Mouse (Mus musculus): ENCODE data around the gene Cda.

Gene Cda

GRCm38 (mm10) chr4:138377526-138377925, 9.7 kb upstream of the Cda start:
- Histone ChIP-seq H3K4me1 (replicated peaks; ENCODE audit: low read depth, low read length) (peaks cover 22% of the 10 kb centered on the region), H3K9me3 (ENCODE audit: low read length) (no peaks in the 10 kb centered on the region), H3K27me3 (ENCODE audit: insufficient read depth, low read length) (peaks cover 7% of the 10 kb centered on the region; the same call in 1 of the 2 replicates), H3K36me3 (ENCODE audit: insufficient read depth, low read length) (no peaks in the 10 kb centered on the region), H3K4me3 (replicated peaks; ENCODE audit: low read length) (no peak overlapping the region)
- no peak for TF ChIP-seq POU5F1 (IDR thresholded peaks at IDR 0.05; ENCODE audit: borderline replicate concordance, low read length)
- no peak for TF ChIP-seq NANOG (IDR thresholded peaks at IDR 0.05; ENCODE audit: borderline replicate concordance, low read length)
- TF ChIP-seq CTCF (conservative IDR thresholded peaks at IDR 0.05; ENCODE audit: low read length): no peak

GRCm38 (mm10) chr4:138375117-138375516, 7.3 kb upstream of the Cda start:
- Histone ChIP-seq H3K9me3 (ENCODE audit: low read length) (no peaks in the 10 kb centered on the region), H3K27me3 (ENCODE audit: insufficient read depth, low read length) (no peaks in the 10 kb centered on the region), H3K4me3 (replicated peaks; ENCODE audit: low read length) (no peak overlapping the region), H3K36me3 (ENCODE audit: insufficient read depth, low read length) (no peaks in the 10 kb centered on the region), H3K4me1 (replicated peaks; ENCODE audit: low read depth, low read length) (peaks cover 16% of the 10 kb centered on the region)
- TF ChIP-seq NANOG (IDR thresholded peaks at IDR 0.05; ENCODE audit: borderline replicate concordance, low read length): no peak
- TF ChIP-seq CTCF (conservative IDR thresholded peaks at IDR 0.05; ENCODE audit: low read length): 0 out of 2 replicates have a peak, but pooled peaks have one; percentile 7

- TF ChIP-seq POU5F1 (IDR thresholded peaks at IDR 0.05; ENCODE audit: borderline replicate concordance, low read length): no peak
- no peak for TF ChIP-seq CTCF (conservative IDR thresholded peaks at IDR 0.05; ENCODE audit: low read length)
- no peak for TF ChIP-seq NANOG (IDR thresholded peaks at IDR 0.05; ENCODE audit: borderline replicate concordance, low read length)
- H3K36me3 ChIP-seq (ENCODE audit: insufficient read depth, low read length): no peaks in the 10 kb centered on the region
- peaks cover 19% of the 10 kb centered on the region for H3K4me1 ChIP-seq (replicated peaks; ENCODE audit: low read depth, low read length)
- no peaks in the 10 kb centered on the region for H3K9me3 ChIP-seq (ENCODE audit: low read length)
- H3K4me3 ChIP-seq (replicated peaks; ENCODE audit: low read length): no peak overlapping the region
- H3K27me3 ChIP-seq (ENCODE audit: insufficient read depth, low read length): peaks cover 34% of the 10 kb centered on the region
Measured at GRCm38 (mm10) chr4:138370996-138371516, 3.3 kb upstream of the Cda start.

GRCm38 (mm10) chr4:138368498-138369260, 887 bp upstream of the Cda start:
- no peak for TF ChIP-seq POU5F1 (IDR thresholded peaks at IDR 0.05; ENCODE audit: borderline replicate concordance, low read length)
- no peak for TF ChIP-seq NANOG (IDR thresholded peaks at IDR 0.05; ENCODE audit: borderline replicate concordance, low read length)
- TF ChIP-seq CTCF (conservative IDR thresholded peaks at IDR 0.05; ENCODE audit: low read length): no peak
- no peaks in the 10 kb centered on the region for H3K9me3 ChIP-seq (ENCODE audit: low read length)
- H3K4me3 ChIP-seq (replicated peaks; ENCODE audit: low read length): no peak overlapping the region

GRCm38 (mm10) chr4:138366561-138366960, 1.2 kb downstream of the Cda start:
- Histone ChIP-seq H3K27me3 (ENCODE audit: insufficient read depth, low read length) (peaks cover 39% of the 10 kb centered on the region), H3K36me3 (ENCODE audit: insufficient read depth, low read length) (no peaks in the 10 kb centered on the region), H3K4me1 (replicated peaks; ENCODE audit: low read depth, low read length) (peaks cover 40% of the 10 kb centered on the region), H3K4me3 (replicated peaks; ENCODE audit: low read length) (no peak overlapping the region), H3K9me3 (ENCODE audit: low read length) (no peaks in the 10 kb centered on the region)
- TF ChIP-seq NANOG (IDR thresholded peaks at IDR 0.05; ENCODE audit: borderline replicate concordance, low read length) (no peak), CTCF (conservative IDR thresholded peaks at IDR 0.05; ENCODE audit: low read length) (no peak), POU5F1 (IDR thresholded peaks at IDR 0.05; ENCODE audit: borderline replicate concordance, low read length) (no peak)

More at GRCm38 (mm10) chr4:138368498-138369260, 887 bp upstream of the Cda start:
- Histone ChIP-seq H3K36me3 (ENCODE audit: insufficient read depth, low read length) (no peaks in the 10 kb centered on the region), H3K4me1 (replicated peaks; ENCODE audit: low read depth, low read length) (peaks cover 24% of the 10 kb centered on the region), H3K27me3 (ENCODE audit: insufficient read depth, low read length) (peaks cover 39% of the 10 kb centered on the region)

- Histone ChIP-seq H3K4me3 (replicated peaks; ENCODE audit: low read length) (no peak overlapping the region), H3K27me3 (ENCODE audit: insufficient read depth, low read length) (peaks cover 28% of the 10 kb centered on the region), H3K36me3 (ENCODE audit: insufficient read depth, low read length) (no peaks in the 10 kb centered on the region), H3K4me1 (replicated peaks; ENCODE audit: low read depth, low read length) (peaks cover 56% of the 10 kb centered on the region), H3K9me3 (ENCODE audit: low read length) (no peaks in the 10 kb centered on the region)
- TF ChIP-seq POU5F1 (IDR thresholded peaks at IDR 0.05; ENCODE audit: borderline replicate concordance, low read length): no peak
- no peak for TF ChIP-seq NANOG (IDR thresholded peaks at IDR 0.05; ENCODE audit: borderline replicate concordance, low read length)
- TF ChIP-seq CTCF (conservative IDR thresholded peaks at IDR 0.05; ENCODE audit: low read length): no peak
Measured at GRCm38 (mm10) chr4:138363511-138363910, 4.3 kb downstream of the Cda start.

GRCm38 (mm10) chr4:138362883-138363282, 4.9 kb downstream of the Cda start:
- no peak overlapping the region for H3K4me3 ChIP-seq (replicated peaks; ENCODE audit: low read length)
- H3K27me3 ChIP-seq (ENCODE audit: insufficient read depth, low read length): peaks cover 22% of the 10 kb centered on the region
- no peaks in the 10 kb centered on the region; the same call in 1 of the 2 replicates for H3K9me3 ChIP-seq (ENCODE audit: low read length)
- H3K4me1 ChIP-seq (replicated peaks; ENCODE audit: low read depth, low read length): peaks cover 53% of the 10 kb centered on the region
- TF ChIP-seq POU5F1 (IDR thresholded peaks at IDR 0.05; ENCODE audit: borderline replicate concordance, low read length) (no peak), CTCF (conservative IDR thresholded peaks at IDR 0.05; ENCODE audit: low read length) (no peak), NANOG (IDR thresholded peaks at IDR 0.05; ENCODE audit: borderline replicate concordance, low read length) (no peak)
- H3K36me3 ChIP-seq (ENCODE audit: insufficient read depth, low read length): no peaks in the 10 kb centered on the region

GRCm38 (mm10) chr4:138361370-138361821, 6.4 kb downstream of the Cda start:
- TF ChIP-seq POU5F1 (IDR thresholded peaks at IDR 0.05; ENCODE audit: borderline replicate concordance, low read length) (no peak), CTCF (conservative IDR thresholded peaks at IDR 0.05; ENCODE audit: low read length) (no peak), NANOG (IDR thresholded peaks at IDR 0.05; ENCODE audit: borderline replicate concordance, low read length) (no peak)
- H3K27me3 ChIP-seq (ENCODE audit: insufficient read depth, low read length): peaks cover 8% of the 10 kb centered on the region
- no peaks in the 10 kb centered on the region for H3K36me3 ChIP-seq (ENCODE audit: insufficient read depth, low read length)
- H3K4me1 ChIP-seq (replicated peaks; ENCODE audit: low read depth, low read length): peaks cover 53% of the 10 kb centered on the region
- H3K4me3 ChIP-seq (replicated peaks; ENCODE audit: low read length): peak overlapping the region; percentile 54
- no peaks in the 10 kb centered on the region; the same call in 1 of the 2 replicates for H3K9me3 ChIP-seq (ENCODE audit: low read length)
